Mouse (Mus musculus) olfactory bulb, adult 2 months (tissue): Measurements from ENCODE around the gene Lzts2. TPM values are rescaled to one million over a fixed set of nuclear protein-coding genes. Genes with fewer than 3 reads are reported as not detected.
A peak's percentile ranks its signal among the peaks of the same experiment; 100 is the strongest.

ENCODE experiments used
- H3K27ac ChIP-seq: fragments of 200-500 bp; 2 replicates; pipeline ENCODE4 v1.5.1; 2012; ENCODE audit warnings: low read depth, low read length; ENCODE audit not compliant: insufficient read depth
- H3K4me1 ChIP-seq: fragments of 200-500 bp; 2 replicates; pipeline ENCODE4 v1.6.1; 2012; ENCODE audit warnings: low read length; ENCODE audit not compliant: control insufficient read depth, insufficient read depth
- H3K4me3 ChIP-seq: fragments of 200-500 bp; 2 replicates; pipeline ENCODE4 v1.5.1; 2012; ENCODE audit warnings: mild to moderate bottlenecking, low read depth, low read length, moderate library complexity; ENCODE audit not compliant: insufficient read depth
- CTCF ChIP-seq: fragments of 200-500 bp; IDR thresholded peaks from 2 replicates; pipeline ENCODE4 v1.5.1; 2012; ENCODE audit warnings: low read depth, mild to moderate bottlenecking, low read length, moderate library complexity; ENCODE audit not compliant: insufficient read depth
- POLR2A ChIP-seq: fragments of 200-500 bp; IDR thresholded peaks from 2 replicates; pipeline ENCODE4 v1.6.1; 2012; ENCODE audit warnings: mild to moderate bottlenecking, low read depth, low read length, moderate library complexity; ENCODE audit not compliant: insufficient read depth
- WGBS: fragments of 180-500 bp; shearing (Covaris S2); methylation state at CpG from one replicate; pipeline ENCODE4 v1.1.7; 2018; 5-methylcytosine and 5-hydroxymethylcytosine counted together
- polyA plus RNA-seq: library from polyadenylated mRNA; stranded (reverse); fragments of >200 nt; gene quantifications from 2 replicates; pipeline ENCODE4 v1.2.4, GENCODE M21; 2012; ENCODE audit warnings: low replicate concordance; ENCODE audit not compliant: missing spikeins, insufficient read depth, insufficient read length

Gene Lzts2
- polyA plus RNA-seq, 1 experiment = not detected

DNA sequence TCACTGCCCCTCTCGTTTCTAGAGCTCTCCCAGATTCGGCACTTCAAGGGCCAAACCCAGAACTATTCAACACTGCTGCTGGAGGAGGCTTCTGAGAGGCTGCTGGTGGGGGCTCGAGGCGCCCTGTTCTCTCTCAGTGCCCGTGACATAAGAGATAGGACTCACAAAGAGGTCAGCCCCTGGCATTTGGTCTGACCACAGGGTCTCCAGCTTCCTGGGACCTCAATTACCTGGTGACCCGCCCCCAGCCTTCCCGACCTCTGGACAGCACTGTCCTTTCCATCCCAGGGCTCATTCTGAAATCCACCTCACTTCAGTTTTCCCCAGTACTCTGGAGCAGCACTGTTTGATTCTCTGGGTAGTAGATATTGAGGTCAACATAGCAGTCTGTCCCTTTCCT is 21.5 kb upstream of the Lzts2 start:
- 75% methylated on average over 7 of the region's 7 CpGs for WGBS
- Histone ChIP-seq H3K27ac (no peak overlapping the region), H3K4me1 (peaks cover 11% of the 10 kb centered on the region; the same call in 1 of the 2 replicates), H3K4me3 (no peak overlapping the region)
- no peak for TF ChIP-seq CTCF
- no peak for TF ChIP-seq POLR2A

DNA sequence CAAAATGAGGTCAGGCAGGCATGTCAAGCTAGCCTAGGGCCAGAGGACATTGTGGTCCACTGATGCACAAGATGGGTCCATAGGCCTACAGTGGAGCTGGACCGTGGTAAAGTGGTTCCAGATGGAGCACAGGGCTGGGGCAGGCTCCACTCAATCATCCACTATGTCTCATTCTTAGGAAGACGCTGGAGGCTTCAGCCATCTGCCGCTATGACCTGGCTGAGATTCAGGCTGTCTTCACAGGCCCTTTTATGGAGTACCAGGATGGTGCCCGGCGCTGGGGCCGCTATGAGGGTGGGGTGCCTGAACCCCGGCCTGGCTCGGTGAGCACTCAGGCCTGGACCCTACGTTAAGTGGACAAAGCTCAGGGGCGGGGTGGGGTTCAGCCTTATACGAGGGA is 16.4 kb upstream of the Lzts2 start:
- no peak for TF ChIP-seq CTCF
- no peak for TF ChIP-seq POLR2A
- no peak overlapping the region for H3K27ac ChIP-seq
- WGBS = 86% methylated on average over 11 of the region's 11 CpGs
- H3K4me1 ChIP-seq = peaks cover 3% of the 10 kb centered on the region; the same call in 1 of the 2 replicates
- H3K4me3 ChIP-seq = no peak overlapping the region

DNA sequence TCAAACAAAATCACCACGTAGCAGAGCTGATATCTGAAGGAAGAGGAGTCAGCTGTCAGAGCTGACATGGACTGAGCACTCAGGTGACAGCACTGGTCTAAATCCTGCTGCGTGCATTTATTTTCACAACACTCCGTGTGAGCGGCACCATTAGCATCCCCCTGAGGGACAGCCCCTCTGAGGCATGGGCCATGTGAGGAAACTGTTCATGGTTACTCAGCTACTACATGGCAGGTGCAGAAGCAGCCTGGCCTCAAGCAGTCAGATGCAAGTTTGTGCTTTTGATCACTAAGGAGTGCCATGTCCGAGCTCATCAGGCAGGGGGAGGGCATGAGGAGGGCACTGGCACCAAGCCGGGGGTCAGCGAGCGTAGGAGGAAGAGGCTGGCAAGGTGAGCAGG is 14.6 kb upstream of the Lzts2 start:
- no peak for TF ChIP-seq POLR2A
- no peak for TF ChIP-seq CTCF
- peaks cover 8% of the 10 kb centered on the region; the same call in 1 of the 2 replicates for H3K4me1 ChIP-seq
- H3K4me3 ChIP-seq = no peak overlapping the region
- WGBS = 86% methylated on average over 8 of the region's 8 CpGs
- no peak overlapping the region for H3K27ac ChIP-seq

DNA sequence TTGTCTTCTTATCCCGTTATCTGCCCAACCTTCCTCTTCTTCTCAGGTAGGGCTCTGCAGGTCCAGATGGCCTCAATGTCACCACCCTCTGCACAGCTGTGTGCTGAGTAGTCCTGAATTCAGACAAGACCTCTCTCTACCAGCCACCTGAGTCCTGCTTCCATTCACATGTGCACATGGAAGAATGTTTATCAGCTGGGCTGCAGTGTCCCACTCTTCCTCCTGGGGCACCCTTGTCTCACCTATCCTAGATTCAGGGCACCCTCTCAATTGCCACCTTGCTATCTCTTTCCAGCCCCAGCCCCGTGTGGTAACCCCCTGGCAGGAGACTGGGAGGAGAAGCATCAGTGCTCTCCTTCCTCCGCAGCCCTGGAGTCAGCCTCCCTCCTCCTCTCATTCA is 11.9 kb upstream of the Lzts2 start:
- Histone ChIP-seq H3K27ac (no peak overlapping the region), H3K4me3 (no peak overlapping the region), H3K4me1 (peaks cover 17% of the 10 kb centered on the region)
- 0 out of 2 replicates have a peak, but pooled peaks have one; percentile 12 for TF ChIP-seq CTCF
- TF ChIP-seq POLR2A = no peak
- WGBS = 52% methylated on average over 3 of the region's 3 CpGs

DNA sequence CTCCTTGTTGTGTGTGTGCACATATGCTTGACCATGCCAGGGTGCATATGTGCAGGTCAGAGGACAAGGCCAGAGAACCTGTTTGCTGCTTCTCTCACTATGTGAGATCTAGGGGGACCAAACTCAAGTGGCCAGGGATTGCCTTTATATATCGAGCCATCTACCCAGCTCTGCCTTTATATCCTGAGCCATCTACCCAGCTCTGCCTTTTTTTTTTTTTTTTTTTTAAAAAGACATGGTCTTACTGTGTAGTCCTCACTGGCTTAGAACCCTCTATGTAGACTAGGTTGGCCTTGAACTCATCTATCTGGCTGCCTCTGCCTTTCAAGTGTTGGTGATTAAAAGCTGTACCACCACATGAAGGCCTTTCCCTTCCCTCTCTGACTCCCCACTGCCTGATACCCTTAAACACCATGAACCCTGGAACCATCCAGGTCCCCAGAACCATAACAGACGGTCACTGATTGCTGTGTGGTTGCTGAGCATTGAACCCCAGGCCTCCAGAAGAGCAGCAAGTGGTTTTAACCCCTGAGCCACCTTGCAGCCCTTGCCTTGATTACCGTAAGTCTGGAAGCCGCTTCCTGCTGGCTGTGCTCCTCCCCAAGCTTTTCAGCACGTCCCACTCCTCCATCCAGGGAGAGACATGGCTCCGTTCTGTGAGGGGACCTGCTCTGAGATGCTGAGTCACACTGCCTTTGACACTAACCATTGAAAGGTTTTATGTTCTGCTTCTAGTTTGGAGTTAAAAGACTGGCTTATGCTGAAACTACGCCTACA is 10.3 kb upstream of the Lzts2 start:
- 80% methylated on average over 7 of the region's 7 CpGs for WGBS
- TF ChIP-seq CTCF (no peak), POLR2A (no peak)
- Histone ChIP-seq H3K4me3 (no peak overlapping the region), H3K4me1 (peaks cover 26% of the 10 kb centered on the region), H3K27ac (no peak overlapping the region)

DNA sequence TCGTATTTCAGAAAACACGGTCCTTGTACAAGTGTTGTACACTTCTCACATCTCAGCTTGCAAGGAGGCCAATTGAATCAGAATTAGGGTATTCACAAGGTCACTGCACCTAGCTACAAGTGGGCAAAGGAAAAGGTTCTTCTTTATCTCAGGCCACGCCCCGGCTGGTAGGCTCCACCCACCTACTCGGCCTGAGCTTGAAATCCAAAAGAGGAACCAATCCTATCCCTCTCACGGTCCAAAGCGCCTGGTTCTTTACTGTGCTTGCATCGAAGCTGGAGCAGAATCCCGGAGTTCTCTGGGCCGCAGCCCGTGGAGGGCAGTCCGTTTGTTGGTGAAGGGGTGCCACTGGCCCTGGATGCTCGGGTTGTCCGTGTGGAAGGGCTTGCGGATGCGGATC is 8.8 kb upstream of the Lzts2 start, which contains the start of gene Twnk:
Twnk (plus strand) TSS at position 220 of the 400 bp plus-strand sequence.
- WGBS = 7% methylated on average over 16 of the region's 16 CpGs

DNA sequence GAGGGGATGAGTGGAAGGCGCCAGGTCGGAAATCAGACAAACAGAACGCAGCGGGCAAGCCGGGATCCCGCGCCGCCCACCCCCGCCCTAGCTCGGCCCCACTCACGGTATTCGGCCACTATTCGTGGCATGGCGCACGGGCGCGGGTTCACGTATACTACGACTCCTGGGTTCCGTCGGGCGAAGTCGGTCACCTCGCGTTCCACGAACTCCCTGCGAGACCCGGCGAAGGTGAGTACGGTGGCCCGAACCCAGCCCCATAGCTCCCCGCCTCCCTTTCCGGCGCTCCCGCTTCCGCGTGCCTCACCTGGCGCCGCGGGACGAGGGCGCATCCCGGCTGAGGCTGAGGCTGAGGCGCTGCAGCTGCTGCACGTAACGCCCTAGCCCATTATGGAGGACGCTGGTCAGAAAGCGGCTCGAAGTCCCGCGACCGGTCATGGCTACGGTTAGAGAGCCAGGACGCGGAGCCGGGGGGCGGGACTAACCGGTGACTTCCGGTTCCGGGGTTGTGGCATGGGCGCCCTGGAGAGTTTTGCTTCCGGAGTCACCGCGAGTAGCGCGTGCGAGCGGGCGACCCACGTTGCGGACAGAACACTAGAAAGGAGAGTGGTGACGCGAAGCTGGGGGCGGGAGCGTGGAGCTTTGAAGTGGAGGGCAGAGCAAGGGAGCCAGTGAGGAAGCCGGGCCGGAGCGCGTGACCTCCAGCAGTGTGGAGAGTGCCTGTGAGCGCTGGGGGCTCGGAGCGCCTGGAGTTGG is 8.1 kb upstream of the Lzts2 start, which contains the start of gene Mrpl43:
Mrpl43 (minus strand) TSS at position 486 of the 756 bp plus-strand sequence.
- peak within 1 kb of the TSS; percentile 68 for H3K4me3 ChIP-seq
- TF ChIP-seq POLR2A (peak; percentile 66; the same call in 1 of the 2 replicates), CTCF (no peak)
- WGBS = under 1% methylated on average over 82 of the region's 82 CpGs
- H3K27ac ChIP-seq = peak within 1 kb of the TSS; percentile 40
- peaks cover 26% of the 10 kb centered on the region for H3K4me1 ChIP-seq

More for the DNA sequence above, 8.8 kb upstream of the Lzts2 start, which contains the start of gene Twnk:
- no peak for TF ChIP-seq CTCF
- no peak for TF ChIP-seq POLR2A
- Histone ChIP-seq H3K27ac (peak within 1 kb of the TSS; percentile 40), H3K4me1 (peaks cover 26% of the 10 kb centered on the region), H3K4me3 (peak within 1 kb of the TSS; percentile 68)

DNA sequence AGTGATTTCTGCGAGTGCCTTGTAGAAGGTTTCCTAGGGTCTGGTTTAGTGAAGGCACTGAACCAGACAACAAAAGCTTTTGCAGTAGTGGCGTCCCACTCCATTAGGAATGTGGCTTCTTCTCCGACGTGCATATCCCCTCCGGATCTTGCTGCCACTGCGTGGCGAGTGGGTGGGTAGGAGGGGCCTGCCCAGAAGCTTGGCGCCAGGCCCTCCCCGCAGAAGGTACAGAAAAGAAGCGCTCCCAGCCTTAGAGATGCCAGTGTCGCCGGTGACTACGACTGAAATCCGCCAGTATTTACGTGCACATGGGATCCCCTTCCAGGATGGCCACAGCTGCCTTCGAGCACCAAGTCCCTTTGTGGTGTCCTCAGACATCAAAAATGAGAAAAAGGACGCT is 7.2 kb upstream of the Lzts2 start:
- TF ChIP-seq CTCF (no peak), POLR2A (no peak)
- Histone ChIP-seq H3K4me3 (peak overlapping the region; percentile 68), H3K27ac (peak overlapping the region; percentile 35; the same call in 1 of the 2 replicates), H3K4me1 (peaks cover 26% of the 10 kb centered on the region)
- 21% methylated on average over 17 of the region's 17 CpGs for WGBS
